Mouse (Mus musculus): ENCODE results near the gene Pcsk1n. TPM values are rescaled to one million over a fixed set of nuclear protein-coding genes. Genes with fewer than 3 reads are reported as not detected.

The Pcsk1n gene
- total RNA-seq, 1 experiment from 2014 or later, result not detected

DNA sequence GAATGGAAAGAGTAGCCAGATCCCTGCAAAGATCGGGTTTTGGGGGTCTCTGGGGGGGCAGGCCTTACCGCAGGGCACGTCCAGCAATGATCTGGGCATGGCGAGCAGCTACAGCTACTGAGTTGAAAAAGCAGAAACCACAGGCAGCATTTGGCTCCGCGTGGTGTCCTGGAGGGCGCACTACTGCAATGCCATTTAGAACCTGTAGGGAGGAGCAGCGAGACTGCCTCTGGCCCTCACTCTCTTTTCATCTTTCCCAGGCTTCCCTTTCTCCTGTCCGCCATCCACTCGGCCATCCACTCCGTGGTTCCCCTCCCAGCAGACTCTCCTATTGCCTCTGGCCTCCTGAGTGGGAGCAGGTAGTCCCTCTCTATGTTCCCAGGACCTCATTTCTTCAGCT lies 17.3 kb downstream of the Pcsk1n start:
- no peak for ATAC-seq (ENCODE audit: extremely low read depth, insufficient number of reproducible peaks, low FRiP score, poor library complexity, severe bottlenecking)

DNA sequence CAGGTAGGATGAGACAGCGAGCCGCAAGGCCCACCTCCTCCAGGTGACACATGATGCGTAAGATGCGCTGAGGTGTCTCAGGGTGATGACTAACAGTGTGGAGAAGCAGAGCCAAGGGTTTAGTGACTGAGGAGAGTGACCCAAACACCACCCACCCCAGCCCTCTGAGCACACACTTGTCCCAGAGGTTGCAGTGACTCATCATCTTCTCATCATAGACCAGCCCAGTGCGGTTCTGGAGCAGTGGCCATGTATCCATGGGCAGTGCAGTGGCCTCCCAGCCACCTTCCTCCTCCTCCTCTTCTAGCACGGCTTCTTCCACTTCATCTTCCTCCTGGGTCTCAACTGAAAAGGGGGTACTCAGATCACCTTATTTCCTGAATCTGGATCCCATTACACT lies 18.0 kb downstream of the Pcsk1n start:
- no peak for ATAC-seq (ENCODE audit: extremely low read depth, insufficient number of reproducible peaks, low FRiP score, poor library complexity, severe bottlenecking)

DNA sequence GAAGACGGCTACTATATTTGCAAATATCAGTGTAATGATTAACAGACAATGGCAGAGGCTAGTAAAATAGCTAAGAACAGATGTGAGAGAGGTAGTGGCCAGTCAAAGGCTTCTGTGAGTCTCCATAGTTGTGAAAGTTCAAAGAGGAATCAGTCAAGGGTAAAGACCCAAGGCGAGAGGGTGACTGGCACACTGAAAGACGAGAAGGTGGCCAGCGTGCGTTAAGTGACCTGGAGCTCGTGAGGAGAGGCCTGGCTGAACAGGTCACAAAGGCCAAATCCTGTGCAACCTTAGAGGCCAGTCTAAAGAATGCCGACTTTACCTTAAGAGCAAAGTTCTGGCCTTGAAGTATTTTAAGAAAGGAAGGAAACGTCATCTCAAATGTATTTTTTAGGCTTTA lies 26.0 kb downstream of the Pcsk1n start:
- ATAC-seq (ENCODE audit: extremely low read depth, insufficient number of reproducible peaks, low FRiP score, poor library complexity, severe bottlenecking), result no peak

DNA sequence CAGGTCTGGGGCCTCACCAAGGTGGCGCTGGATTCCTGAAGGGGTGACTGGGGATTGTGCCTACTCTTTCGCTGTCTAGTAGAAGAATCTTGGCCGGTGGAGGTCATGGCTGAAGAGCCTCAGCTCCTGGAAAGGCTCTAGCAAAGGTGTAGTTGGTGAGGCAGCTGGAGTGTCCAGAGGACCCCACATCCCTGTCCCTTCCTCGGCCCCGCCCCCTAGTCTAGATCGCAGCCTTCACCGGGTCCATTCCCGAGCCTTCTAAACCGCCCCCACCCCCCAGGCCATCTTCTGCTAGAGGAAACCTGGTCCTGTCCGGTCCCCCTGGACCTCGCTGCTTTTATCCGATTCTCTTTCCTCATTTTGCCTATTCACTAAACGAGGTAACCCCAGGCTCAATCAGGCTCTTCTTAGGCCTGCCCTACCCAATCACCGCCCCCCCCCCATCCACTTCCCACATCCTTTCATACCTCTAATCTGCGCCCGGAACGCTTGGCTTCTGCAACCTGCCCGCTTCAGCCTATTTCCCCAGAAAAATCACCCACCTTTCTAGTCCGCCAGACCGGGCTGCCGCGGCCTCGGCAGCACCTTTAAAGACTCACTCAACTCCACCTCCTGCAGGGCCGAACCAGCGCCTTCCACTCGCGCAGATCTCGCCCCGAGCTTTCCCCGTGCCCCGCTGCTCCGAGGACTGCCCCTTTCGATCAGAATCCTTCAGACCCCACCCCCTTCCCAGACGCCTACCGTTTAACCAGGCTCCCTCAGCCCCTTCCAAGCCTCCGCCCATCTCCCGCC lies 27.7 kb downstream of the Pcsk1n start, which contains the start of gene Hdac6:
Gene Hdac6 (minus strand): TSS at position 782 of the 792 bp plus-strand sequence.
- no peak for ATAC-seq (ENCODE audit: extremely low read depth, insufficient number of reproducible peaks, low FRiP score, poor library complexity, severe bottlenecking)

DNA sequence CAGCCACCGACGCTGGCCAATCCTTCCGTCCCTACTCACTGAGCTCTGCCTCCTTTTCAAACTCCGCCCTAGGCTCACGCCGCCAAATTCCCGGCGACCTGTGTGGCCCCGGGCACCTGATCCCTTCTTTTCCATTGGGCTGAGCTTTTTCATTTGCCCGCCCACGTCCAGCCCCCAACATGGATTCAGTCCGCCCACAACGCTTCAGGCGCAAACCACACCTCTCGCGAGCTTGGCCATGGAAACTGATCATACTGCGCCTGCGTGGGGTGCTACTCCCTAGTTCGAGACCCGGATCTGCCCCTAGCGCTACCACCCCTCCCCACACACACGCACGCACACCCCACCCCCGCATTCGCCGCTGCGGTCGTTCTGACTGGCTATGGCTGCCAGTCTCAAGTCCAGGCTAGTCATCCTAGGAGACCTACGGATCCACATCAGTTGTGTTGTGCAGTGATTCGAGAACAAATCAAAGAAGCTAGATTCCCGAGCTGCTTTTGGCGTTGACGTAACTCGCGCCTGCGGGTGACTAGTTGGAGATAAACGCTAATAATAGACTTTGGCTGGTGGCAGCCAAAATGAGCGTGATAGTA lies 28.4 kb downstream of the Pcsk1n start:
- peak; percentile 93 for ATAC-seq (ENCODE audit: extremely low read depth, insufficient number of reproducible peaks, low FRiP score, poor library complexity, severe bottlenecking)

DNA sequence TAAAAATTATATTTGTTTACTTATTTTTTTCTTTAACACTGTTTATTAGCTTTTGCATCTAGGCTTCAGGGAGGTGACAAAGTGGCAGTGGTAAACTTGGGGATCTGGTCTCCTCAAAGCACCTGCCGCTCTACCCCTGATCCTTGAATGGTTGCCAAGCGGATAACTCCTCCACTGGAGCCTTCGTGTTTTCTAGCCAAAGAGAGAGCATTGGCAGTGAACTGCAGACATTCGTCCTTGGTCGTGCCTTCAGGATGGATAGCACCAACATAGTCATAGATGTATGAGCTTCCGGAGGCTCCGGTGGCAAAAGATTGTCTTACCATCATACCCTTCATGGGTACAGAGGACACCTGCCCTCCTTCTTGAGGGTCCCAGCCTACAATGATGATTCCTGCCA lies 30.5 kb downstream of the Pcsk1n start:
- no peak for ATAC-seq (ENCODE audit: extremely low read depth, insufficient number of reproducible peaks, low FRiP score, poor library complexity, severe bottlenecking)

DNA sequence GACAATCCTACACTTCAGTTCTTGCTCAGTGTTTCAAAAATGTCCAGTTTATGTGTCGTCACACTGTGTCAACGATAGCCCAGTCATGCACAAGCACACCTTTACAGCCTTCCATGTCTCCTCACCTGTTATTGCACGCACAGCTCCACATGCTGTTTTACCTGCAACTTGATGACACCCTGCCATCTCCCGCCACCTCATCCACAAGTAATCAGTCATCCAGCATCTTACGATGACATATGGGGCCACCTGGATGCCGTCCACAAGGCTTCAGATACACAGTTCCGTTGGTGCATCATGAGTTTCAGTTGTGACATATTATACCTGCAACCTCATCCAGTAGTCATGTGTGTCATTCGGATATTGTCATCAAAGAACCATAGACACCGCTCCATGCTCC lies 39.2 kb downstream of the Pcsk1n start:
- no peak for ATAC-seq (ENCODE audit: extremely low read depth, insufficient number of reproducible peaks, low FRiP score, poor library complexity, severe bottlenecking)

DNA sequence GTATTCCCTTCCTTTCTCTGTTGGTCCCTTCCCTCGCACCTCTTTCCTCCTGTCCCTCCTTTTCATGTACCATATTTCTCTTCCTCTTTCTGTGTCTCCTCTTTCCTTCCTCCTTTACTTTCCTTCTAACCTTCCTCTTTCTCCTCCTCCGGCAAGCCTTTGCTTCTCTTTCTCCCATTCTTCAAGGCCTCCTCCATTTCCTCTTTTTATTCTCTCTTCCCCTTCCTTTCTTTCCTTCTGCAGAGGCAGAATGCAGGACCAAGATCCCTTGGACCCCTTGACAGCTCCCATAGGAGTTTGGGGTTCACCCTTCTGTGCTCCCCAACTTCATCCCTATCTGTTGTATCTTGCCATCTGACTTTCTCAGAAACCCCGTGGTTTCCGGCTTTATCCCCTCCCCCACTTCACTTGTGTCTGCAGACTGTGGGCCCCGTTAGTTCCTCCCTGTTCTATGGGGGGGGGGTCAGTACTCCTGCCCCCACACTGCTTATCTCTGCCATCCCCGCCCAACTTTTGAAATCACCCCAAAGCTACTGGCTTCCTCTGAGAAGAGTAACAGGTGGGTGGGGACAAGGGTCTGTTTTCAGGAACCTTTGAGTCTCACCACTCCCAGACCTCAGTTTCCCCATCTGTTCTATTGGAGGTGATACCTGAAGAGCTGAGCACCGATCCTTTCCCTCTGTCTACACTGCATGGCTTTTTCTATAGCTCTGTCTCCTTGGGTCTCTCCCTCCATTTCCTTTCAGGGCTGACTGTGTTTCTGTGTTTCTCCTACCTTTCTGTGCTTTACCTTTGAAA lies 44.4 kb downstream of the Pcsk1n start:
- no peak for ATAC-seq (ENCODE audit: extremely low read depth, insufficient number of reproducible peaks, low FRiP score, poor library complexity, severe bottlenecking)

DNA sequence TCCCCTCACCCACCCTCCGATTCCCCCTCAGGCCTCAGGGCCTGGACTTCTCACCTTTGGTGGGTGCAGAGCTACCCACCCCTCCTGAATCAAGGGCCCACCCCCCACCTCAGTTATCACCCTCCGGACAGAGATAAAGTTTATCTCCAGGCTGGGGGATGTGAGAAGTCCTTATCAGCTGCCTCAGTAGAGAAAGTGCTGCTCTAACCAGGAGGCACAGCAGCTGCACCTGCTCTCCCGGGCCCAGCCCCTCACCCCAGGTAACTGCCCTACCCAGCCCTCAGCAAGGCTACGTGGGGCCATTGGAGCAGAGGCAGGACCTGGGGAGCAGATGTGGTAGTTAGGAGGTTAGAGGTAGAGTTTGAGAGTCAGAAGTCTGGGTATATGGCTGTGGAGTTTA lies 46.5 kb downstream of the Pcsk1n start:
- no peak for ATAC-seq (ENCODE audit: extremely low read depth, insufficient number of reproducible peaks, low FRiP score, poor library complexity, severe bottlenecking)

DNA sequence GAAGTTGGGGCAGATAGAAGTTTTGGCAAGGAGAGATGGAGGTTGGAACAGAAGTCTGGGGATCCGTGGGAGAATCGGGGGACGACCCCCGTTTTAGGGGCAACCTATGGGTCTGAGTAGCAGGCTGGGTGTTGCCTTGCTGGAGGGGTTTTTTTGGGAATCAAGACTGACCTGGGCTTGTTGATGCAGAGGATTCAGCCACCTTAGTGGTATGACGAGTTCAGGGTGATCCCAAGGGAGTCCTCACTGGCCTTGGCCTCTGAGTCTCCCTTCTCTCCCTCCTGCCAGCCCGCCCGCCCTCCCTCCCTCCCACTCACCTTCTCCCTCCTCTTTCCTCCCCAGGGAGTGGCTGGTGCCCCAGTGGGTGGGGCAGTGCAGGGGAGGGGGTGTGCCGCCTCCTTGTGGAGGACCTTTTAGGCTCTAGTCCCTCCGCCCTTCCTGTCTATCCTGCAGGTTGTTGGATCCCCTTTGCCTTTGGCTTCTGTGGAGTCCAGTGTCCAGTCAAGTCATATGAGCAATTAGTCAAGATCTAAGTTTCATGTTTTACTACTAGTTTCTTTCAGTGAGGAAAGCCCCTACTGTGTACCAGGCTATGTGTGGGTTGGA lies 48.1 kb downstream of the Pcsk1n start:
- ATAC-seq (ENCODE audit: extremely low read depth, insufficient number of reproducible peaks, low FRiP score, poor library complexity, severe bottlenecking), result no peak

DNA sequence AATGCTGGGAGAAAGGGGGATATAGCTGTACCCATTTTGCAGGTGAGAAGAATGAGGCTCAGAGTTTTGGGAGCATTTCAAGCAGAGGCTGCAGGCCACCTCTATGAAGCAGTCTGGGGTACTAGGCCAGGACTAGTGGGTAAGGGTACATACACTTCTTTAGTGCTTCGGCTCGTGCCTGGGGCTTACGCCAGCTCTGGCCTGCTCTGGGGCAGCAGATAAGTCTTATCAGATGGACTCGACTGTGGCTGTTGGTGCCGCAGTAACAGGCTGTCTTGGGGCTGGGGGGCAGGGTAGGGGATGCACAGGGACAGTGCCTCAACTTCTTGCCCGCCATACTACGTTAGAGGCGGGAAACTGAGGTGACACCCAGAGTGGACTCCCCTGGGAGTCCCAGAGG lies 48.6 kb downstream of the Pcsk1n start:
- ATAC-seq (ENCODE audit: extremely low read depth, insufficient number of reproducible peaks, low FRiP score, poor library complexity, severe bottlenecking), result no peak

DNA sequence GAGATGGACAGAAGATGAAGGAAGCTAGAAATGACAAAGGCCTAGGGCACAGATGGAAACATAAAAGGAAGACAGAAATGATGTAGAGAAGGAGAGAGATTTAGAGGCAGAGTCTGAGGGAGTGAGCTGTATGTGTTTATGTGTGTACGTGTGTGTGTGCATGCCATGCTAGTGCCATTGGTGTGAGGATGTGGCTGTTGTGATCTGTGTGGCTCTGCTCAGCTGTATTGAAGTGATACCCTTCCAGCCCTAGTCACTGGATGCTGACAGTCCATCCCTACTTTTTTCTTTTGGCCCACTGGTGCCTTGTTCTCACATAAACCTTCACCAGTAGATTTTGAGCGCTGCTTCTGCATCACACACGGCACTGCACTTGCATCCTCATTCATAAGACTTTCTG lies 49.3 kb downstream of the Pcsk1n start:
- ATAC-seq (ENCODE audit: extremely low read depth, insufficient number of reproducible peaks, low FRiP score, poor library complexity, severe bottlenecking), result no peak

DNA sequence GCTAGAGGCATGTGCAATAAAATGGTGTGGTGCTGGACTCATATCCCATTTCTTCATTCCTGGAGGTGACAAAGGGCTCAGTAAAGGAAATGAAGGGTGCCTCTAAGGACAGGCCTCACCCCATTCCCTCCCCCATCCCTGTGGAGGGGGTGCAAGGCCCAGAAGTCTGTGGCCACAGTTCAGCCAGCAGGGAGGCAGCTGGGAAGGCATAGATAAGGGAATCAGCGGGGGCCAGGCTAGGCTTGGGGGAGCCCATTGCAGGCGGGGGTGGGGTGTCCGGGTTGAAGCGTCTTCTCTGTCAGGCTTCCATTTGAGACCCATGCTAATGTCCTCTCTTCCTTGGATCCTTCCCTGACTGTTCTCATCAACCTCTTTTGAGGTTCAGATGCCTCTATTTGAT lies 51.7 kb downstream of the Pcsk1n start:
- ATAC-seq (ENCODE audit: extremely low read depth, insufficient number of reproducible peaks, low FRiP score, poor library complexity, severe bottlenecking), result no peak

Other genes with a start within 250 kb of the Pcsk1n start
- gene Plp2, start 248.4 kb upstream of the Pcsk1n start, total RNA-seq (2017), result 137 and 138 TPM in 2 replicates
- 1.4 TPM in 1 of 2 replicates, not detected in the other for gene Magix, start 238.6 kb upstream of the Pcsk1n start, total RNA-seq (2017)
- gene Gpkow, start 222.7 kb upstream of the Pcsk1n start, total RNA-seq (2017), result 67.2 and 69.5 TPM in 2 replicates
- gene Wdr45, start 205.5 kb upstream of the Pcsk1n start, total RNA-seq (2017), result 80.8 and 86.0 TPM in 2 replicates
- gene Gm45208, start 197.6 kb upstream of the Pcsk1n start, total RNA-seq (2017), result 3.0 TPM in 1 of 2 replicates, not detected in the other
- gene Praf2, start 191.4 kb upstream of the Pcsk1n start, total RNA-seq (2017), result 4.4 and 7.1 TPM in 2 replicates
- 2.7 TPM in 1 of 2 replicates, not detected in the other for gene Ccdc120, start 168.9 kb upstream of the Pcsk1n start, total RNA-seq (2017)
- 30.7 and 40.0 TPM in 2 replicates for gene Tfe3, start 157.3 kb upstream of the Pcsk1n start, total RNA-seq (2017)
- gene Gripap1, start 130.1 kb upstream of the Pcsk1n start, total RNA-seq (2017), result 261 and 293 TPM in 2 replicates
- gene Kcnd1, start 97.5 kb upstream of the Pcsk1n start, total RNA-seq (2017), result 2.2 and 2.6 TPM in 2 replicates
- gene Otud5, start 78.5 kb upstream of the Pcsk1n start, total RNA-seq (2017), result 200 and 206 TPM in 2 replicates
- 9.3 and 9.5 TPM in 2 replicates for gene Pim2, start 41.6 kb upstream of the Pcsk1n start, total RNA-seq (2017)
- gene Slc35a2, start 35.8 kb upstream of the Pcsk1n start, total RNA-seq (2017), result 23.4 and 25.0 TPM in 2 replicates
- gene Pqbp1, start 20.6 kb upstream of the Pcsk1n start, total RNA-seq (2017), result 190 and 213 TPM in 2 replicates
- 33.0 and 43.4 TPM in 2 replicates for gene Timm17b, start 20.5 kb upstream of the Pcsk1n start, total RNA-seq (2017)
- not detected in 2 replicates for gene Gm10491, start 12.0 kb upstream of the Pcsk1n start, total RNA-seq (2017)
- 1.9 TPM in 1 of 2 replicates, not detected in the other for gene Gm10490, start 10.3 kb upstream of the Pcsk1n start, total RNA-seq (2017)
- not detected in 2 replicates for gene Eras, start 8.8 kb downstream of the Pcsk1n start, total RNA-seq (2017)
- 6.4 and 9.7 TPM in 2 replicates for gene Hdac6, start 28.1 kb downstream of the Pcsk1n start, total RNA-seq (2017)
- gene Gata1, start 58.2 kb downstream of the Pcsk1n start, total RNA-seq (2017), result 1.4 and 2.0 TPM in 2 replicates
- gene Glod5, start 98.7 kb downstream of the Pcsk1n start, total RNA-seq (2017), result not detected in 2 replicates
- 19.5 and 22.6 TPM in 2 replicates for gene Suv39h1, start 154.9 kb downstream of the Pcsk1n start, total RNA-seq (2017)
- 179 and 193 TPM in 2 replicates for gene Was, start 170.7 kb downstream of the Pcsk1n start, total RNA-seq (2017)
- 55.2 and 56.3 TPM in 2 replicates for gene Wdr13, start 213.1 kb downstream of the Pcsk1n start, total RNA-seq (2017)
- gene Rbm3, start 226.1 kb downstream of the Pcsk1n start, total RNA-seq (2017), result 390 and 446 TPM in 2 replicates